Mouse (Mus musculus) embryonic facial prominence, embryonic 11.5 days (tissue): ENCODE measurements around the gene Ddx28. TPM values are rescaled to one million over a fixed set of nuclear protein-coding genes. Genes with fewer than 3 reads are reported as not detected.

ENCODE experiments used
- ATAC-seq: fragments of 200-750 bp; cut with Nextera tagmentation; replicated peaks from 2 replicates; pipeline ENCODE4 v1.8.0; 2017; ENCODE audit warnings: low read depth; ENCODE audit not compliant: insufficient number of reproducible peaks, low FRiP score, low TSS enrichment
- DNase-seq: peaks from one replicate; pipeline ENCODE4 v3.0.0-alpha.2; 2015; ENCODE audit warnings: low spot score
- H3K27ac ChIP-seq: fragments of 300-500 bp; sonication (generic); replicated peaks from 2 replicates; pipeline ENCODE4 v1.5.1; 2014; ENCODE audit warnings: mild to moderate bottlenecking, low read depth, low read length, control low read depth
- H3K27me3 ChIP-seq: fragments of 300-500 bp; sonication (generic); 2 replicates; pipeline ENCODE4 v1.6.1; 2014; ENCODE audit warnings: mild to moderate bottlenecking, low read length, moderate library complexity, mixed read lengths; ENCODE audit not compliant: control insufficient read depth, insufficient read depth
- H3K36me3 ChIP-seq: fragments of 300-500 bp; sonication (generic); replicated peaks from 2 replicates; pipeline ENCODE4 v1.6.1; 2014; ENCODE audit warnings: low read depth, mild to moderate bottlenecking, low read length, moderate library complexity, mixed read lengths; ENCODE audit not compliant: control insufficient read depth, insufficient read depth
- H3K4me1 ChIP-seq: fragments of 300-500 bp; sonication (generic); 2 replicates; pipeline ENCODE4 v1.6.1; 2014; ENCODE audit warnings: low read length, mixed read lengths; ENCODE audit not compliant: control insufficient read depth, insufficient read depth
- H3K4me2 ChIP-seq: fragments of 300-500 bp; sonication (generic); 2 replicates; pipeline ENCODE4 v1.6.1; 2014; ENCODE audit warnings: low read depth, mild to moderate bottlenecking, control low read depth, low read length, moderate library complexity
- H3K4me3 ChIP-seq: fragments of 300-500 bp; sonication (generic); 2 replicates; pipeline ENCODE4 v1.5.1; 2014; ENCODE audit warnings: low read depth, low read length, control low read depth
- H3K9ac ChIP-seq: fragments of 300-500 bp; sonication (generic); replicated peaks from 2 replicates; pipeline ENCODE4 v1.6.1; 2014; ENCODE audit warnings: mild to moderate bottlenecking, control low read depth, low read length
- H3K9me3 ChIP-seq: fragments of 300-500 bp; sonication (generic); replicated peaks from 2 replicates; pipeline ENCODE4 v1.6.1; 2016; ENCODE audit warnings: mild to moderate bottlenecking, low read length, inconsistent platforms, mixed read lengths; ENCODE audit not compliant: control insufficient read depth
- WGBS: fragments of 180-500 bp; shearing (Covaris S2); extraction: QIAGEN DNeasy Blood & Tissue Kit; methylation state at CpG from one replicate; pipeline ENCODE4 v1.1.7; 2014; 5-methylcytosine and 5-hydroxymethylcytosine counted together
- polyA plus RNA-seq: library from polyadenylated mRNA; unstranded; fragments of >200 nt; fragmentation: Nextera tagmentation; extraction: Ambion mirVana; gene quantifications from 2 replicates; pipeline ENCODE4 v1.2.1, GENCODE M21; 2014

The Ddx28 gene
- 18.7 and 20.5 TPM in 2 replicates for polyA plus RNA-seq

GRCm38 (mm10) chr8:106011643-106011986, at the start of gene Ddx28:
Gene Ddx28 (minus strand): TSS chr8:106011882.
- DNase-seq (no peak), ATAC-seq (no peak)
- H3K4me1 ChIP-seq = no peaks in the 10 kb centered on the region
- H3K9me3 ChIP-seq = no peaks in the 10 kb centered on the region
- peak within 1 kb of the TSS; percentile 73 for H3K9ac ChIP-seq
- 3% methylated on average over 6 of the region's 6 CpGs for WGBS
- H3K36me3 ChIP-seq = peaks cover 3% of the 10 kb centered on the region; the same call in 1 of the 2 replicates
- peak within 1 kb of the TSS; percentile 94 for H3K4me2 ChIP-seq
- H3K4me3 ChIP-seq = peak within 1 kb of the TSS; percentile 97
- no peaks in the 10 kb centered on the region for H3K27me3 ChIP-seq
- 0 out of 2 replicates have a peak within 1 kb of the TSS, but pooled peaks have one; percentile 41 for H3K27ac ChIP-seq

DNA sequence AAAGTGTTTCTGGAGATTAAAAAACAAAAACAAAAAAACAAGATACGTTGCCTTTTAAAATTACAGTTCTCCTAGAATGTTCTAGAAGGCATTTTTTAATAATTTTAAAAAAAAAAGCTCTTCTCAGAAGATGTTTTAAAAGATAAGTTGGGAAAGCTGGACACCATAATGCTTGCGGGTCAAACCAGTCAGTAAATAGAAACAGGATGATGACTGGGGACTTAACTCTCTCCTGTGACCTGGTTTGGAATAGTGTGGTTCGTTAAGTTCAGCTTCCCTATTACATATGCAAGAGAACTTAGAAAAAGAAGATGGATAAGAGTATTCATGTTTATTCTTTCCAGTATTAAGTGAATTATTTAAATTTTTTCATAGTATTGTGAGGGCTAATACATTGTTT, 48.8 kb upstream of the Ddx28 start:
- ATAC-seq = no peak
- 7% methylated on average over 3 of the region's 3 CpGs for WGBS
- peak overlapping the region; percentile 83 for H3K4me3 ChIP-seq
- no peaks in the 10 kb centered on the region for H3K4me1 ChIP-seq
- no peaks in the 10 kb centered on the region for H3K27me3 ChIP-seq
- no peaks in the 10 kb centered on the region for H3K9me3 ChIP-seq
- no peak overlapping the region for H3K27ac ChIP-seq
- H3K9ac ChIP-seq = no peak overlapping the region
- no peaks in the 10 kb centered on the region for H3K36me3 ChIP-seq
- no peak for DNase-seq
- peak overlapping the region; percentile 37 for H3K4me2 ChIP-seq

- H3K4me1 ChIP-seq = no peaks in the 10 kb centered on the region
- no peaks in the 10 kb centered on the region for H3K36me3 ChIP-seq
- ATAC-seq = peak; percentile 84
- peak; percentile 62 for DNase-seq
- H3K4me2 ChIP-seq = peak overlapping the region; percentile 37
- under 1% methylated on average over 72 of the region's 83 CpGs for WGBS
- peak overlapping the region; percentile 83 for H3K4me3 ChIP-seq
- H3K9ac ChIP-seq = peak overlapping the region; percentile 81
- no peaks in the 10 kb centered on the region for H3K27me3 ChIP-seq
- peak overlapping the region; percentile 90 for H3K27ac ChIP-seq
- H3K9me3 ChIP-seq = no peaks in the 10 kb centered on the region
Measured at GRCm38 (mm10) chr8:106059613-106060371, 48.1 kb upstream of the Ddx28 start.

DNA sequence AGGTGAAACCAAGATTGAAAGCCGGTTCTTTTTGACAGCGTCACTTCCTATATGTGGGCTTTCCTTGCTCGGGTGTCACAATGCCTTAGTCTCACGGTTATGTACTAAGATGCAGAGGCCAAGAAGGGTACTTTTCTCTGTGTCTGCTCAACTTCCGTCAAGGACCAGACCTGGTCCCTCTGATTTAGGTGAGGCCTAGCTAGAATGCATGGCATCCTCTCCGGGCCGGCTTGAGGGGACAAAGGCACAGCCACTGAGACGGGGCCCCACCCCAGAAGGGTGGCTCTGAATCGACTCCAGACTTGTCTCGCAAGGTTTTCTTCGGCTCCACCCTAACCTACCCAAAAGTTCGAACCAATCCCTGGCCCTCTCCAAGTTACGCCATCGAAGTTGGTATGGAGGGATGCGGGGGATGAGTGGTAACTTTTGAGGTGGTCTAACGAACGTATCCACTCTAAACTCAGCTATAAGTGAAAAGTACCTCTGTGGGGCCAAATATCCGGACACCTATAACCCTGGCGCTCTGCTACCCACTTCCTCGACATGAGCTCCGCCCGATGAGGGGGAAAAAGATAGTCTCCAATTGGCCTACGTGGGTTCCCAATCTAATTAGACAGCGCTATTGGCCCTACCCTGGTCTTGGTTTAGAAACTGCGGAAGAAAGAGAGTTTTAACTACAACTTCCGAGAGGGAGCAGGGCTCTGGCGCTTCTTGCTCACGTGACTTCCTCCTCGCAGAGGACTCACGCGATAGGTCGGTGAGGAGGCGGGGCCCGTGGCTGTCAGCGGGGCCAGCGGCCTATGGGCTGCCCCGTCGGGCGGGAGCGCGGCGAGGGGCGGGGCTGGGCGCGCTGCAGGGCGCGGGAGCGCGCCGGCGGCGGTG, 47.3 kb upstream of the Ddx28 start, which contains the start of gene Nfatc3:
Gene Nfatc3 (plus strand): TSS at position 110 of the 882 bp plus-strand sequence.
- no peaks in the 10 kb centered on the region for H3K9me3 ChIP-seq
- H3K9ac ChIP-seq = peak within 1 kb of the TSS; percentile 81
- H3K4me2 ChIP-seq = peak within 1 kb of the TSS; percentile 75
- H3K27ac ChIP-seq = peak within 1 kb of the TSS; percentile 90
- H3K27me3 ChIP-seq = no peaks in the 10 kb centered on the region
- DNase-seq (peak; percentile 98), ATAC-seq (peak; percentile 97)
- no peaks in the 10 kb centered on the region for H3K36me3 ChIP-seq
- H3K4me1 ChIP-seq = no peaks in the 10 kb centered on the region
- peak within 1 kb of the TSS; percentile 83 for H3K4me3 ChIP-seq
- under 1% methylated on average over 40 of the region's 52 CpGs for WGBS

DNA sequence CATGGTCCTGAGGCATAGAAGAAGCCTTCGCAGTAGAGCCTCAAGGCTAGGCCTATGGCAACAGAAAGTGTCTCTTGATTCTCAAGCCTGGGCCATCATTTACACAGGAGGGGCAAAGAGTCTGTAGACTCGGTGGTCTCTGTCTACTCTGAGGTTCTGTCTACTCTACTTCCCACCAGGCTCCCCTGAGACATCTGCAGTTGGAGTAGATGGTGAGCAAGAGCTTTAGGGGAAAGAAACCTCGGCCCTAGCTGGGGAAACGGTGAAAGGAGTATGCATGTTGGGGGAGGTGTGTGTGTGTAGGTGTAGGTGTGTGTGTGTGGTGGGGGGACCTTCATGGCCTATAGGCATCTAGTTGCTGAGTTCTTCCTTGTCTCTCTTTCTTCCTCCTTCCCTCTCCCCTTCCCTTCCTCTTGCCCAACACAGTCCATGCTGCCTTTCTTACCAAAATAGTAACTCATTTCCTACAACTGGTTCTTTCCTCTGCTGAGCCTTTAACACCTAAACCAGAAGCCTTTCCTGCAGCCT, 44.8 kb upstream of the Ddx28 start:
- ATAC-seq = no peak
- WGBS = 90% methylated on average over 4 of the region's 4 CpGs

GRCm38 (mm10) chr8:106055038-106055437, 43.4 kb upstream of the Ddx28 start:
- WGBS = 63% methylated on average over 3 of the region's 3 CpGs
- ATAC-seq = no peak

More for the DNA sequence above, 44.8 kb upstream of the Ddx28 start:
- no peaks in the 10 kb centered on the region for H3K27me3 ChIP-seq
- H3K4me2 ChIP-seq = no peak overlapping the region
- H3K27ac ChIP-seq = no peak overlapping the region
- H3K9me3 ChIP-seq = no peaks in the 10 kb centered on the region
- H3K4me3 ChIP-seq = no peak overlapping the region
- no peak overlapping the region for H3K9ac ChIP-seq
- no peaks in the 10 kb centered on the region for H3K36me3 ChIP-seq
- no peak for DNase-seq
- H3K4me1 ChIP-seq = no peaks in the 10 kb centered on the region

GRCm38 (mm10) chr8:106054190-106054811, 42.6 kb upstream of the Ddx28 start:
- H3K27ac ChIP-seq = no peak overlapping the region
- ATAC-seq = no peak
- no peaks in the 10 kb centered on the region for H3K9me3 ChIP-seq
- H3K9ac ChIP-seq = no peak overlapping the region
- H3K36me3 ChIP-seq = no peaks in the 10 kb centered on the region
- 73% methylated on average over 6 of the region's 6 CpGs for WGBS
- H3K27me3 ChIP-seq = no peaks in the 10 kb centered on the region
- DNase-seq = no peak
- no peak overlapping the region for H3K4me3 ChIP-seq
- no peaks in the 10 kb centered on the region for H3K4me1 ChIP-seq
- no peak overlapping the region for H3K4me2 ChIP-seq

More at GRCm38 (mm10) chr8:106055038-106055437, 43.4 kb upstream of the Ddx28 start:
- Histone ChIP-seq H3K4me1 (no peaks in the 10 kb centered on the region), H3K4me3 (no peak overlapping the region), H3K27me3 (no peaks in the 10 kb centered on the region), H3K9me3 (no peaks in the 10 kb centered on the region), H3K9ac (no peak overlapping the region), H3K27ac (no peak overlapping the region), H3K4me2 (no peak overlapping the region), H3K36me3 (no peaks in the 10 kb centered on the region)
- DNase-seq = no peak
